Mouse (Mus musculus): Measurements from ENCODE around the gene Foxd1.

- no peak for TF ChIP-seq POLR2A (IDR thresholded peaks at IDR 0.05; ENCODE audit: insufficient read depth, low read depth, low read length)
- TF ChIP-seq CTCF (IDR thresholded peaks at IDR 0.05) = no peak
Measured at GRCm38 (mm10) chr13:98385877-98386276, 31.8 kb downstream of the Foxd1 start.
